Mouse (Mus musculus) intestine, embryonic 14.5 days (tissue): ENCODE data around the gene Zmym6. TPM values are rescaled to one million over a fixed set of nuclear protein-coding genes. Genes with fewer than 3 reads are reported as not detected.
"Not testable (repeated sequence)": the region's sequence is repeated elsewhere in the genome, so short reads cannot be mapped to it uniquely, and the experiment has no call there.

ENCODE experiments used
- ATAC-seq: fragments of 200-750 bp; cut with Nextera tagmentation; replicated peaks from 2 replicates; pipeline ENCODE4 v1.8.0; 2017; ENCODE audit warnings: low read depth, moderate number of reproducible peaks, moderate TSS enrichment, moderate library complexity; ENCODE audit not compliant: low FRiP score, low TSS enrichment
- DNase-seq: peaks from one replicate; pipeline ENCODE4 v3.0.0-alpha.2; 2018; ENCODE audit warnings: low spot score
- H3K27ac ChIP-seq: fragments of 300-500 bp; sonication (generic); 2 replicates; pipeline ENCODE4 v1.5.1; 2014; ENCODE audit warnings: low read depth, mild to moderate bottlenecking, control low read depth
- H3K27me3 ChIP-seq: fragments of 300-500 bp; sonication (generic); replicated peaks from 2 replicates; pipeline ENCODE4 v1.6.1; 2014; ENCODE audit warnings: low read length, control low read depth; ENCODE audit not compliant: control insufficient read depth, insufficient read depth
- H3K36me3 ChIP-seq: fragments of 300-500 bp; sonication (generic); 2 replicates; pipeline ENCODE4 v1.6.1; 2014; ENCODE audit warnings: low read length, control low read depth; ENCODE audit not compliant: control insufficient read depth, insufficient read depth
- H3K4me1 ChIP-seq: fragments of 300-500 bp; sonication (generic); replicated peaks from 2 replicates; pipeline ENCODE4 v1.6.1; 2014; ENCODE audit warnings: low read length, control low read depth, mixed read lengths; ENCODE audit not compliant: control insufficient read depth, insufficient read depth
- H3K4me2 ChIP-seq: fragments of 300-500 bp; sonication (generic); 2 replicates; pipeline ENCODE4 v1.6.1; 2014; ENCODE audit warnings: low read length
- H3K4me3 ChIP-seq: fragments of 300-500 bp; sonication (generic); 2 replicates; pipeline ENCODE4 v1.5.1; 2014; ENCODE audit warnings: low read depth, low read length, control low read depth, mixed read lengths
- H3K9ac ChIP-seq: fragments of 300-500 bp; sonication (generic); 2 replicates; pipeline ENCODE4 v1.6.1; 2014; ENCODE audit warnings: mild to moderate bottlenecking, low read length
- H3K9me3 ChIP-seq: fragments of 300-500 bp; sonication (generic); 2 replicates; pipeline ENCODE4 v1.6.1; 2016; ENCODE audit warnings: low read length, control low read depth; ENCODE audit not compliant: control insufficient read depth
- WGBS: fragments of 180-500 bp; shearing (Covaris S2); extraction: QIAGEN DNeasy Blood & Tissue Kit; methylation state at CpG from one replicate; pipeline ENCODE4 v1.1.7; 2014; 5-methylcytosine and 5-hydroxymethylcytosine counted together
- polyA plus RNA-seq: library from polyadenylated mRNA; unstranded; fragments of >200 nt; fragmentation: Nextera tagmentation; extraction: Ambion mirVana; gene quantifications from 2 replicates; pipeline ENCODE4 v1.2.1, GENCODE M21; 2014

Gene Zmym6
- polyA plus RNA-seq, 1 experiment from 2014 or later: 20.3 TPM

DNA sequence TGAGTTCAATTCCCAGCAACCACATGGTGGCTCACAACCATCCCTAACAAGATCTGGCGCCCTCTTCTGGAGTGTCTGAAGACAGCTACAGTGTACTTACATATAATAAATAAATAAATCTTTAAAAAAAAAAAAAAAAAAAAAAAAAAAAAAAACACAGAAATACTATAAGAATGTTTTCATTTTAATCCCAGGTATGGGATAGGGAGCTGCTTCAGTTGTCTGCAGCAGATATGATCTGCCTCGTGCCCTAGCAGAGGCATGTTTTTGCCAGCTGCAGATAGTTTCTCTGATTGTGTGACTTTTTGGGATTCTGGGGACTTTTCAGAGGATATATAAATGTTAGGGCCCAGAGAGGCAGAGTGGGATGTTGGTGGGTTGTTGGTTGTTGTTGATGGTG is 22.4 kb downstream of the Zmym6 start:
- peaks cover 11% of the 10 kb centered on the region for H3K36me3 ChIP-seq
- H3K4me2 ChIP-seq, ATAC-seq, H3K9me3 ChIP-seq, DNase-seq, H3K9ac ChIP-seq, H3K27ac ChIP-seq, H3K4me3 ChIP-seq, H3K4me1 ChIP-seq, H3K27me3 ChIP-seq: not testable (repeated sequence)
- WGBS: 92% methylated on average over 1 of the region's 2 CpGs

DNA sequence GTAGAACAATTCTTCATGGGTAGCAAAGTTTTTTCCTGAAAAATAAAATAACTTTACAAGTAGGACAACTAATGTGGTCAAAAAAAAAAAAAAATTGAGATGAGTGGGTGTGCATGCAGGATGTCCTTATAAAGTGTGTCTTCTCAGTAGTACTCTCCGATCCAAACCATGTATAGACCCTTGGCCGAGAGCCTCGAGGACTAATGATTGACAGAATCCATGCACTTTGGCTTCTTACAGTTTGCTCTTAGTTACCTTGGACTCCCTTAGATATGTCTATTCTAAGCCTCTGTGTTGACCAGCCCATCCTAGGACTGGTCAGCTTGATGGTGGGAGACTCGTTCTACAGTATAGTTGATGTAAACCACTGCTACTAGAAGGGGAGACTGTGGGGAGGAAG is 30.4 kb downstream of the Zmym6 start:
- H3K4me2 ChIP-seq: no peak overlapping the region
- ATAC-seq: no peak
- no peak overlapping the region for H3K4me3 ChIP-seq
- whole genome bisulfite sequencing: 91% methylated on average over 4 of the region's 4 CpGs
- no peaks in the 10 kb centered on the region for H3K4me1 ChIP-seq
- H3K27me3 ChIP-seq: no peaks in the 10 kb centered on the region
- peaks cover 10% of the 10 kb centered on the region; the same call in 1 of the 2 replicates for H3K36me3 ChIP-seq
- no peak overlapping the region for H3K27ac ChIP-seq
- DNase-seq: no peak
- H3K9me3 ChIP-seq: no peaks in the 10 kb centered on the region
- no peak overlapping the region for H3K9ac ChIP-seq

DNA sequence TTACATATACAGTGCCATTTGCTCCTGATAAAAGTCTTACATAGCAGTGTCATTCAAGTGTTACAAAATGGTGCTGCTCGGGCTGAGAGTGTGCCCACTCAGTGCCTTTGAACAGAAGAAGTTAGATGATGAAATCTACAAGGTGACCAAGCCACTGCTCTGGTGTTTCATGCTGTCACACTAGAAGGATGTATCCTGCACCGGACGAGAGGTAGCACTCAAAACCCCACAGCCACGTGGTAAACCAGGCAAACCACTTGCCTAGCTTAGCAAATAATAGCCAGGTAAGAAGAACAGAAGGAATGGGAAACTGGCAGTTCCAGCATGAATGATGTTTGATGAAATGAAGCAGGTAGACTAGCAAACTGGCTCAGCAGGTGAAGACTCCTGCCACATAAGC is 33.4 kb downstream of the Zmym6 start:
- ATAC-seq: no peak
- no peaks in the 10 kb centered on the region for H3K9me3 ChIP-seq
- no peaks in the 10 kb centered on the region for H3K27me3 ChIP-seq
- DNase-seq: no peak
- H3K36me3 ChIP-seq: peaks cover 4% of the 10 kb centered on the region; the same call in 1 of the 2 replicates
- no peak overlapping the region for H3K4me3 ChIP-seq
- H3K4me1 ChIP-seq: no peaks in the 10 kb centered on the region
- no peak overlapping the region for H3K4me2 ChIP-seq
- no peak overlapping the region for H3K9ac ChIP-seq
- WGBS: 69% methylated on average over 4 of the region's 4 CpGs
- no peak overlapping the region for H3K27ac ChIP-seq

DNA sequence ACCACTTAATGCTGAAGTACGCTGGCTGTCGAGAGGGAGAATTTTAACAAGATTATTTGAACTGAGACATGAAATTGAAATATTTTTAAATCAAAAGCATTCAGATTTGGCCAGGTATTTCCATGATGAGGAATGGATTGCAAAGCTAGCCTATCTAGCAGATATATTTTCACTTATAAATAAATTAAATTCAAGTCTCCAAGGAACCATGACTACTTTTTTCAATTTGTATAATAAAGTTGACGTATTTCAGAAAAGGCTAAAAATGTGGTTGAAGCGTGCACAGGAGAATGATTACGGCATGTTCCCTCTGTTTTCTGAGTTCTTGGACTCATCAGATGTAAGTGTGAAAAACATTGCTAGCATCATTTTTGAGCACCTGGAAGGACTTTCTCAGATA is 46.2 kb downstream of the Zmym6 start, which contains the start of gene Tmem35b:
Gene Tmem35b, plus strand, starts transcription at position 301 of the 400 bp plus-strand sequence.
- no peaks in the 10 kb centered on the region; the same call in 1 of the 2 replicates for H3K4me1 ChIP-seq
- no peak within 1 kb of the TSS for H3K4me3 ChIP-seq
- H3K27ac ChIP-seq: no peak within 1 kb of the TSS
- no peak within 1 kb of the TSS for H3K4me2 ChIP-seq
- H3K27me3 ChIP-seq: no peaks in the 10 kb centered on the region
- ATAC-seq (no peak), DNase-seq (no peak)
- 94% methylated on average over 5 of the region's 5 CpGs for WGBS
- no peak within 1 kb of the TSS for H3K9ac ChIP-seq
- no peaks in the 10 kb centered on the region for H3K9me3 ChIP-seq
- H3K36me3 ChIP-seq: peaks cover 7% of the 10 kb centered on the region; the same call in 1 of the 2 replicates

DNA sequence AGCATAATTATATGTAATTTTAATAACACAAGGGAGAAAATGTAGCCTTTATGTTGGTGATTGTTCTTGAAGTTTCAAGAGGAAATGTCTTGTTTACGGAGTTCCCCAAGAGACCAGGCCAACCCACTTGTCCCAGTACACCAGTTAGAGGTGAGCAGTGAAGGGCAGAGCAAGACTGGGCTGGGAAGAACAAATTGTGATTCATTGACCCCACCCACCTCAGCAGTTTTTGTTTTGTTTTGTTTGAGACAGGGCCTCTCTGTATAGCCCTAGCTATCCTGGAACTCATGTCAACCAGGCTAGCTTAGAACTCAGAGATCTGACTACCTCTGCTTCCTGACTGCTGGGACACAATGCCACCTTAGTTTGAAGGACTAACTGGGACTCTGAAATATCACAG is 47.1 kb downstream of the Zmym6 start:
- no peak overlapping the region for H3K4me2 ChIP-seq
- H3K4me3 ChIP-seq: no peak overlapping the region
- DNase-seq: no peak
- no peaks in the 10 kb centered on the region; the same call in 1 of the 2 replicates for H3K4me1 ChIP-seq
- H3K9ac ChIP-seq: no peak overlapping the region
- ATAC-seq: no peak
- H3K27ac ChIP-seq: no peak overlapping the region
- H3K9me3 ChIP-seq: no peaks in the 10 kb centered on the region
- peaks cover 7% of the 10 kb centered on the region; the same call in 1 of the 2 replicates for H3K36me3 ChIP-seq
- no peaks in the 10 kb centered on the region for H3K27me3 ChIP-seq
- WGBS: 86% methylated on average over 1 of the region's 1 CpGs

DNA sequence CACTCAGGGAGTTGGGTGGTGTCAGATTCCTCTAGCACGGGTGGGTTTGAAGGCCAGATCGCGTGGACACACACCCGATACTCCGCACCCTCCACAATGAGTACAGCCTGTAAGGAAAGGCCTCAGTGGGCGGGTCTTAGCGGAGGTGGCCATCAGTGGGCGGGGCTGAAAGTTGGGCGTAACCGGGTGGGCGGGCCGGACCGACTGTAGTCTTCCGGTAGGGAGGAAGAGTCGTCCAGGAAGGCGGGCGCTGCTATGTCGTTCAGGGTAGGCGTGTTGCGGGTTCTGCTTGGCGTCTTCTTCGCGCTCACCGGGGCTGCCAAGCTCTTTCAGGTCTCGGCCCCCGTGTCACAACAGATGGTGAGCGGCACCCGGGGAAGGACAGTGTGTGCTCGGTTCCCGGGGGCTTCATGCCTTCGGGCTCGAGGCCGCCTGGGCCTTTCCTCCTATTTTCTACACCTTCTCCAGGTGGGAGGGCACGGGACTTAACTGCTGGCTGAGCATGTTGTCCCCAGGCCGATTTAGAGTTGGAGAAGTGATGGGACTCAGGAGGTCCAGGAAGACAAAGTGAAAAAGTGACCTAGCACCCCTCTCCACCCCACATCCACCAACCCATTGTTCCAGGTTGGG is 48.8 kb downstream of the Zmym6 start:
- H3K27ac ChIP-seq: no peak overlapping the region
- DNase-seq: peak; percentile 96

DNA sequence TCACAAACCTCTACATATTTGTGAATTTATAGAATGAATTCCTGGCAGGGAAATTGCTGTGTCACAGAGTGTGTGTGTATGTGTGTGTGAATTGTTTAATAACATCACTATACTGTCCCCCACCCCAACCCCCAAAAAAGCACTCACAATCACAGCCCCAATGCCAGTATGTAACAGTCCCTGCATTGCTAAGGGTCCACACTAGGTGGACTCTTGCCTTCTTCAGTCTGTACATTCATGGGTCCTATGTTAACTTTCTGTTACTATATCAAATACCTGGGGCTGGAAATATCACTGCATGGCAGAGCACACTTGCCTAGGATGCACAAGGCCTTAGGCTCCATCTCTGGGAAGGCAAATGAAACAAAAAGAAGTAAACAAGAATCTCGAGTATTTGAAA is 57.5 kb downstream of the Zmym6 start:
- 36% methylated on average over 1 of the region's 1 CpGs for WGBS
- Histone ChIP-seq H3K4me2 (no peak overlapping the region), H3K9me3 (no peaks in the 10 kb centered on the region), H3K9ac (no peak overlapping the region), H3K36me3 (no peaks in the 10 kb centered on the region), H3K27ac (no peak overlapping the region), H3K27me3 (no peaks in the 10 kb centered on the region), H3K4me1 (no peaks in the 10 kb centered on the region), H3K4me3 (no peak overlapping the region)
- no peak for ATAC-seq
- DNase-seq: no peak

More for the DNA sequence above, 48.8 kb downstream of the Zmym6 start:
- ATAC-seq: peak; percentile 96
- H3K4me2 ChIP-seq: peak overlapping the region; percentile 77
- peaks cover 7% of the 10 kb centered on the region; the same call in 1 of the 2 replicates for H3K36me3 ChIP-seq
- no peaks in the 10 kb centered on the region for H3K27me3 ChIP-seq
- H3K9me3 ChIP-seq: no peaks in the 10 kb centered on the region
- peak overlapping the region; percentile 55 for H3K4me3 ChIP-seq
- H3K4me1 ChIP-seq: no peaks in the 10 kb centered on the region; the same call in 1 of the 2 replicates
- H3K9ac ChIP-seq: peak overlapping the region; percentile 68
- under 1% methylated on average over 35 of the region's 35 CpGs for WGBS

DNA sequence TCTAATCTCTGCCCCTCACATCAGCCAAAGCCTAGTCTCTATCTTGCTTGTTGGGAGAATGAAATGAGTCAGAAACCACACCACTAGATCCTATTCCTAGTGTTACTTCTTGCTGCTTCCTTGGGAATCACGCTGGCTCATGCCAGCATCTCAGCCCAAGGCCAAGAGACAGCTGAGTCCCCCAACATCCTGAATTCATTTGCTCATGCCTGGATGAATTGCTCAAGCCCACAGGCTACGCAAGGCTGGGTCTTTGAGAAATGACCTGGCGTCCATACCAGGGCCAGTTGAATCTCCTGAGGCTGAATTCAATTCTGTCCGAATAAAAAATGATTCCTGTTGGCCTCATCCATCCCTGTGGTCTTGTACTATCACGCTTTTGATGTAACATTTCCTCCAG is 60.4 kb downstream of the Zmym6 start:
- Histone ChIP-seq H3K36me3 (no peaks in the 10 kb centered on the region), H3K4me1 (no peaks in the 10 kb centered on the region), H3K9ac (no peak overlapping the region), H3K4me2 (no peak overlapping the region), H3K27me3 (no peaks in the 10 kb centered on the region), H3K4me3 (no peak overlapping the region), H3K27ac (no peak overlapping the region), H3K9me3 (no peaks in the 10 kb centered on the region)
- WGBS: 89% methylated on average over 5 of the region's 5 CpGs
- ATAC-seq (no peak), DNase-seq (no peak)

DNA sequence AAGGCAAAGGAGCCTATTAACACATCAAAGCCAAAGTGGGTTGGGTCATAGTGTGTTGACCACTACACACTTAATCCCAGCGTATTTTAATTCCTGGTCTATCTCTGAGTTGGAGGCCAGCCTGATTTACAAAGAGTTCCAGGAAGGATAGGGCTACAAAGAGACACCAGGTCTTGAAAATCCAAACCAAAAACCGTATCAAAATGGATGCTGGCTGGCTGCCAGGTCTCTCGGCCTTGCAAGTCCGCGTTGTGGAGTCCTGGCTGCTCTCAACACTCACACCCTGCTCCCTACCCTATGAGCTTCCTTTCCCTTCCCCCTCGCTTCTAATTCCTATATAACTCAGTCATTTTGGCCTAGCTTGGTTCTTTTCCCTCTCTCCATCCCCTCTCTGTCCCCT is 61.3 kb downstream of the Zmym6 start:
- Histone ChIP-seq H3K27ac (no peak overlapping the region), H3K9me3 (no peaks in the 10 kb centered on the region), H3K9ac (no peak overlapping the region), H3K4me2 (no peak overlapping the region), H3K4me1 (no peaks in the 10 kb centered on the region), H3K4me3 (no peak overlapping the region), H3K27me3 (no peaks in the 10 kb centered on the region), H3K36me3 (no peaks in the 10 kb centered on the region)
- 43% methylated on average over 6 of the region's 6 CpGs for WGBS
- ATAC-seq (no peak), DNase-seq (no peak)
